Mouse (Mus musculus) midbrain, embryonic 10.5 days (tissue): Measurements from ENCODE around the gene Spaca3. TPM values are rescaled to one million over a fixed set of nuclear protein-coding genes. Genes with fewer than 3 reads are reported as not detected.

Experiments
- DNase-seq: peaks from one replicate; pipeline ENCODE4 v3.0.0-alpha.2; 2017; ENCODE audit warnings: low spot score
- H3K27ac ChIP-seq: fragments of 300-500 bp; sonication (generic); replicated peaks from 2 replicates; pipeline ENCODE4 v1.5.1; 2016; ENCODE audit warnings: mild to moderate bottlenecking
- H3K27me3 ChIP-seq: fragments of 300-500 bp; sonication (generic); 2 replicates; pipeline ENCODE4 v1.6.1; 2016; ENCODE audit warnings: low read depth, mild to moderate bottlenecking; ENCODE audit not compliant: poor library complexity, severe bottlenecking
- H3K36me3 ChIP-seq: fragments of 300-500 bp; sonication (generic); 2 replicates; pipeline ENCODE4 v1.6.1; 2016; ENCODE audit warnings: mild to moderate bottlenecking, moderate library complexity
- H3K4me1 ChIP-seq: fragments of 300-500 bp; sonication (generic); 2 replicates; pipeline ENCODE4 v1.6.1; 2016
- H3K4me3 ChIP-seq: fragments of 300-500 bp; sonication (generic); 2 replicates; pipeline ENCODE4 v1.5.1; 2016; ENCODE audit warnings: mild to moderate bottlenecking, moderate library complexity
- H3K9me3 ChIP-seq: fragments of 300-500 bp; sonication (generic); replicated peaks from 2 replicates; pipeline ENCODE4 v1.6.1; 2016; ENCODE audit warnings: mild to moderate bottlenecking
- WGBS: fragments of 180-500 bp; shearing (Covaris S2); methylation state at CpG from one replicate; pipeline ENCODE4 v1.1.7; 2016; 5-methylcytosine and 5-hydroxymethylcytosine counted together
- polyA plus RNA-seq: library from polyadenylated mRNA; unstranded; fragments of >200 nt; fragmentation: Nextera tagmentation; extraction: Ambion mirVana; gene quantifications from 2 replicates; pipeline ENCODE4 v1.2.1, GENCODE M21; 2016

The Spaca3 gene
- polyA plus RNA-seq, result not detected in 2 replicates

GRCm38 (mm10) chr11:80858065-80858464 is at the start of gene Spaca3:
Spaca3 (plus strand) TSS chr11:80858365.
- no peak for DNase-seq
- no peaks in the 10 kb centered on the region for H3K27me3 ChIP-seq
- H3K36me3 ChIP-seq, result no peaks in the 10 kb centered on the region
- no peak within 1 kb of the TSS for H3K4me3 ChIP-seq
- 81% methylated on average over 10 of the region's 10 CpGs for WGBS
- no peaks in the 10 kb centered on the region for H3K9me3 ChIP-seq
- H3K4me1 ChIP-seq, result peaks cover 3% of the 10 kb centered on the region; the same call in 1 of the 2 replicates
- H3K27ac ChIP-seq, result no peak within 1 kb of the TSS

GRCm38 (mm10) chr11:80808551-80809070 is 49.6 kb upstream of the Spaca3 start:
- H3K4me3 ChIP-seq, result no peak overlapping the region
- no peak for DNase-seq
- peaks cover 49% of the 10 kb centered on the region for H3K4me1 ChIP-seq
- H3K27ac ChIP-seq, result peak overlapping the region; percentile 99
- peaks cover 19% of the 10 kb centered on the region for H3K36me3 ChIP-seq
- 71% methylated on average over 6 of the region's 6 CpGs for WGBS
- no peaks in the 10 kb centered on the region; the same call in 1 of the 2 replicates for H3K9me3 ChIP-seq
- H3K27me3 ChIP-seq, result 0 out of 2 replicates have a peak, but pooled peaks cover 16% of the 10 kb centered on the region

GRCm38 (mm10) chr11:80809666-80809992 is 48.5 kb upstream of the Spaca3 start:
- 51% methylated on average over 5 of the region's 6 CpGs for WGBS
- Histone ChIP-seq H3K4me1 (peaks cover 49% of the 10 kb centered on the region), H3K36me3 (peaks cover 29% of the 10 kb centered on the region), H3K27ac (peak overlapping the region; percentile 99), H3K4me3 (peak overlapping the region; percentile 71), H3K9me3 (no peaks in the 10 kb centered on the region; the same call in 1 of the 2 replicates), H3K27me3 (0 out of 2 replicates have a peak, but pooled peaks cover 16% of the 10 kb centered on the region)
- DNase-seq, result no peak

- WGBS, result under 1% methylated on average over 50 of the region's 54 CpGs
- Histone ChIP-seq H3K9me3 (no peaks in the 10 kb centered on the region), H3K4me1 (peaks cover 49% of the 10 kb centered on the region), H3K27ac (peak within 1 kb of the TSS; percentile 99), H3K4me3 (peak within 1 kb of the TSS; percentile 71), H3K36me3 (peaks cover 35% of the 10 kb centered on the region), H3K27me3 (peaks cover 16% of the 10 kb centered on the region; the same call in 1 of the 2 replicates)
- peak; percentile 71 for DNase-seq
These were observed 48.0 kb upstream of the Spaca3 start, which contains the start of gene Tmem98 for GRCm38 (mm10) chr11:80809993-80810821. Tmem98 (plus strand) TSS chr11:80810175.

GRCm38 (mm10) chr11:80811156-80811555 is 47.0 kb upstream of the Spaca3 start:
- H3K36me3 ChIP-seq, result peaks cover 44% of the 10 kb centered on the region
- H3K27me3 ChIP-seq, result peaks cover 16% of the 10 kb centered on the region; the same call in 1 of the 2 replicates
- WGBS, result 34% methylated on average over 5 of the region's 5 CpGs
- no peaks in the 10 kb centered on the region for H3K9me3 ChIP-seq
- peak overlapping the region; percentile 71 for H3K4me3 ChIP-seq
- DNase-seq, result no peak
- H3K4me1 ChIP-seq, result peaks cover 49% of the 10 kb centered on the region
- H3K27ac ChIP-seq, result peak overlapping the region; percentile 99

GRCm38 (mm10) chr11:80815354-80815753 is 42.8 kb upstream of the Spaca3 start:
- Histone ChIP-seq H3K4me1 (peaks cover 50% of the 10 kb centered on the region), H3K27ac (no peak overlapping the region), H3K27me3 (peaks cover 3% of the 10 kb centered on the region; the same call in 1 of the 2 replicates), H3K9me3 (no peaks in the 10 kb centered on the region), H3K36me3 (peaks cover 82% of the 10 kb centered on the region), H3K4me3 (no peak overlapping the region)
- DNase-seq, result no peak
- 91% methylated on average over 7 of the region's 7 CpGs for WGBS

- Histone ChIP-seq H3K36me3 (peaks cover 94% of the 10 kb centered on the region), H3K4me1 (peaks cover 34% of the 10 kb centered on the region), H3K27me3 (no peaks in the 10 kb centered on the region; the same call in 1 of the 2 replicates), H3K4me3 (no peak overlapping the region), H3K27ac (0 out of 2 replicates have a peak overlapping the region, but pooled peaks have one; percentile 33), H3K9me3 (no peaks in the 10 kb centered on the region)
- DNase-seq, result peak; percentile 74
- 42% methylated on average over 11 of the region's 11 CpGs for WGBS
These were observed 40.0 kb upstream of the Spaca3 start for GRCm38 (mm10) chr11:80818060-80818697.

GRCm38 (mm10) chr11:80820085-80820484 is 38.1 kb upstream of the Spaca3 start:
- Histone ChIP-seq H3K36me3 (peaks cover 87% of the 10 kb centered on the region), H3K27ac (no peak overlapping the region), H3K4me3 (no peak overlapping the region), H3K4me1 (peaks cover 34% of the 10 kb centered on the region), H3K9me3 (no peaks in the 10 kb centered on the region), H3K27me3 (no peaks in the 10 kb centered on the region; the same call in 1 of the 2 replicates)
- DNase-seq, result no peak
- 92% methylated on average over 3 of the region's 3 CpGs for WGBS

GRCm38 (mm10) chr11:80821296-80821695 is 36.9 kb upstream of the Spaca3 start:
- Histone ChIP-seq H3K9me3 (no peaks in the 10 kb centered on the region), H3K4me3 (no peak overlapping the region), H3K4me1 (peaks cover 34% of the 10 kb centered on the region), H3K27ac (peak overlapping the region; percentile 42; the same call in 1 of the 2 replicates), H3K36me3 (peaks cover 77% of the 10 kb centered on the region), H3K27me3 (no peaks in the 10 kb centered on the region)
- 56% methylated on average over 14 of the region's 14 CpGs for WGBS
- DNase-seq, result peak; percentile 18

GRCm38 (mm10) chr11:80821794-80822193 is 36.4 kb upstream of the Spaca3 start:
- DNase-seq, result no peak
- WGBS, result 88% methylated on average over 9 of the region's 9 CpGs
- Histone ChIP-seq H3K27ac (no peak overlapping the region), H3K27me3 (no peaks in the 10 kb centered on the region), H3K4me3 (no peak overlapping the region), H3K9me3 (no peaks in the 10 kb centered on the region), H3K36me3 (peaks cover 72% of the 10 kb centered on the region), H3K4me1 (peaks cover 32% of the 10 kb centered on the region)

- Histone ChIP-seq H3K4me3 (no peak overlapping the region), H3K9me3 (no peaks in the 10 kb centered on the region), H3K27ac (no peak overlapping the region), H3K27me3 (no peaks in the 10 kb centered on the region), H3K36me3 (no peaks in the 10 kb centered on the region), H3K4me1 (peaks cover 17% of the 10 kb centered on the region)
- 90% methylated on average over 2 of the region's 2 CpGs for WGBS
- no peak for DNase-seq
These were observed 22.8 kb upstream of the Spaca3 start for GRCm38 (mm10) chr11:80835395-80835794.

GRCm38 (mm10) chr11:80835841-80836240 is 22.3 kb upstream of the Spaca3 start:
- Histone ChIP-seq H3K36me3 (no peaks in the 10 kb centered on the region), H3K4me3 (no peak overlapping the region), H3K27ac (no peak overlapping the region), H3K27me3 (no peaks in the 10 kb centered on the region), H3K9me3 (no peaks in the 10 kb centered on the region), H3K4me1 (peaks cover 17% of the 10 kb centered on the region)
- WGBS, result 83% methylated on average over 4 of the region's 4 CpGs
- no peak for DNase-seq
